Mouse (Mus musculus) MEL (cell line): ENCODE measurements around the gene Col4a2. TPM values are rescaled to one million over a fixed set of nuclear protein-coding genes. Genes with fewer than 3 reads are reported as not detected.

Source experiments
- DNase-seq: peaks from one replicate; pipeline ENCODE4 v3.0.0; 2011; ENCODE audit warnings: low read depth, low spot score
- H3K27ac ChIP-seq: 2 replicates; pipeline ENCODE4 v1.5.1; 2012; ENCODE audit warnings: low read depth, mild to moderate bottlenecking, control low read depth, low read length, moderate library complexity; ENCODE audit not compliant: control insufficient read depth
- H3K27me3 ChIP-seq, 2 experiments: fragments of 150-350 bp in 1 of 2; sonication (generic) in 1 of 2; 2 replicates each; pipeline ENCODE4 v1.6.1; 2012; ENCODE audit warnings: low read length in 2 of 2, mild to moderate bottlenecking in 2 of 2, improper control_type of control experiment in 1 of 2, moderate library complexity in 1 of 2; ENCODE audit not compliant: insufficient read depth in 2 of 2, control insufficient read depth in 1 of 2
- H3K36me3 ChIP-seq, 2 experiments: 2 replicates each; pipeline ENCODE4 v1.6.1; 2012 to 2014; ENCODE audit warnings: low read length in 2 of 2, improper control_type of control experiment in 1 of 2, inconsistent platforms in 1 of 2, mild to moderate bottlenecking in 1 of 2; ENCODE audit not compliant: insufficient read depth in 2 of 2, control insufficient read depth in 1 of 2
- H3K4me1 ChIP-seq, 2 experiments: fragments of 150-350 bp in 1 of 2; sonication (generic) in 1 of 2; 2 replicates each; pipeline ENCODE4 v1.6.1; 2012; ENCODE audit warnings: low read length in 2 of 2, improper control_type of control experiment in 1 of 2, mild to moderate bottlenecking in 1 of 2; ENCODE audit not compliant: insufficient read depth in 2 of 2, control insufficient read depth in 1 of 2
- H3K4me3 ChIP-seq, 2 experiments: fragments of 150-350 bp in 1 of 2; sonication (generic) in 1 of 2; 2 replicates each; pipeline ENCODE4 v1.5.1; 2012; ENCODE audit warnings: low read depth in 2 of 2, low read length in 2 of 2, mild to moderate bottlenecking in 2 of 2, moderate library complexity in 2 of 2, control low read depth in 1 of 2, improper control_type of control experiment in 1 of 2; ENCODE audit not compliant: control insufficient read depth in 1 of 2, insufficient read depth in 1 of 2
- H3K79me2 ChIP-seq: 2 replicates; pipeline ENCODE4 v1.6.1; 2012; ENCODE audit warnings: mild to moderate bottlenecking, low read length, moderate library complexity; ENCODE audit not compliant: control insufficient read depth, poor library complexity, insufficient read depth
- H3K9ac ChIP-seq: 2 replicates; pipeline ENCODE4 v1.6.1; 2012; ENCODE audit warnings: low read depth, mild to moderate bottlenecking, control low read depth, low read length, moderate library complexity; ENCODE audit not compliant: control insufficient read depth, poor library complexity, severe bottlenecking
- H3K9me3 ChIP-seq: fragments of 150-350 bp; sonication (generic); replicated peaks from 2 replicates; pipeline ENCODE4 v1.6.1; 2012; ENCODE audit warnings: mild to moderate bottlenecking, low read length, improper control_type of control experiment, moderate library complexity; ENCODE audit not compliant: insufficient read depth
- BHLHE40 ChIP-seq: IDR thresholded peaks from 2 replicates; pipeline ENCODE4 v1.6.1; 2012; ENCODE audit warnings: low read depth, mild to moderate bottlenecking, inconsistent platforms, low read length, improper control_type of control experiment, borderline replicate concordance
- CHD1 ChIP-seq: IDR thresholded peaks from 2 replicates; pipeline ENCODE4 v1.6.1; 2012; ENCODE audit warnings: low read depth, mild to moderate bottlenecking, inconsistent platforms, low read length, improper control_type of control experiment
- CHD2 ChIP-seq: IDR thresholded peaks from 2 replicates; pipeline ENCODE4 v1.6.1; 2011; ENCODE audit warnings: low read length, improper control_type of control experiment
- CTCF ChIP-seq, 3 experiments: IDR thresholded peaks in 2 of 3; conservative IDR thresholded peaks in 1 of 3; 2 replicates each; pipeline ENCODE4 v1.5.1; 2011 to 2012; ENCODE audit warnings: low read length in 3 of 3, low read depth in 2 of 3, mild to moderate bottlenecking in 2 of 3, improper control_type of control experiment in 1 of 3, inconsistent platforms in 1 of 3, mixed read lengths in 1 of 3, moderate library complexity in 1 of 3; ENCODE audit not compliant: control insufficient read depth in 1 of 3, insufficient read depth in 1 of 3, poor library complexity in 1 of 3, severe bottlenecking in 1 of 3
- E2F4 ChIP-seq: IDR thresholded peaks from 2 replicates; pipeline ENCODE4 v1.6.1; 2011; ENCODE audit warnings: low read depth, low read length, improper control_type of control experiment, borderline replicate concordance
- EP300 ChIP-seq, 2 experiments: IDR thresholded peaks; 2 replicates each; pipeline ENCODE4 v1.6.1; 2011; ENCODE audit warnings: improper control_type of control experiment in 2 of 2, low read length in 2 of 2, low read depth in 1 of 2, mild to moderate bottlenecking in 1 of 2
- GATA1 ChIP-seq: IDR thresholded peaks from 2 replicates; pipeline ENCODE4 v1.6.1; 2011; ENCODE audit warnings: low read depth, low read length, improper control_type of control experiment
- HCFC1 ChIP-seq: IDR thresholded peaks from 2 replicates; pipeline ENCODE4 v1.6.1; 2012; ENCODE audit warnings: low read depth, mild to moderate bottlenecking, inconsistent platforms, low read length, improper control_type of control experiment, moderate library complexity
- JUND ChIP-seq: IDR thresholded peaks from 2 replicates; pipeline ENCODE4 v1.6.1; 2011; ENCODE audit warnings: low read depth, mild to moderate bottlenecking, improper control_type of control experiment, low read length
- MAFK ChIP-seq: IDR thresholded peaks from 2 replicates; pipeline ENCODE4 v1.6.1; 2011; ENCODE audit warnings: low read depth, mild to moderate bottlenecking, low read length, improper control_type of control experiment, borderline replicate concordance
- MAZ ChIP-seq: IDR thresholded peaks from 2 replicates; pipeline ENCODE4 v1.6.1; 2012; ENCODE audit warnings: low read depth, mild to moderate bottlenecking, inconsistent platforms, low read length, improper control_type of control experiment
- MEF2A ChIP-seq: IDR thresholded peaks from 2 replicates; pipeline ENCODE4 v1.6.1; 2014; ENCODE audit warnings: low read depth, mild to moderate bottlenecking, inconsistent platforms, low read length, improper control_type of control experiment; ENCODE audit not compliant: poor library complexity, insufficient replicate concordance, severe bottlenecking; ENCODE audit errors: extremely low read depth
- MYB ChIP-seq: IDR thresholded peaks from 2 replicates; pipeline ENCODE4 v1.6.1; 2011; ENCODE audit warnings: mild to moderate bottlenecking, low read depth, low read length, improper control_type of control experiment
- MYC ChIP-seq: IDR thresholded peaks from 2 replicates; pipeline ENCODE4 v1.6.1; 2011; ENCODE audit warnings: low read depth, mild to moderate bottlenecking, low read length, improper control_type of control experiment, moderate library complexity
- POLR2A ChIP-seq, 2 experiments: IDR thresholded peaks; 2 replicates each; pipeline ENCODE4 v1.6.1; 2011 to 2012; ENCODE audit warnings: low read length in 2 of 2, mild to moderate bottlenecking in 2 of 2, control low read depth in 1 of 2, improper control_type of control experiment in 1 of 2, low read depth in 1 of 2, moderate library complexity in 1 of 2; ENCODE audit not compliant: control insufficient read depth in 1 of 2, insufficient read depth in 1 of 2, poor library complexity in 1 of 2
- POLR2AphosphoS5 ChIP-seq: IDR thresholded peaks from 2 replicates; pipeline ENCODE4 v1.6.1; 2012; ENCODE audit warnings: low read depth, borderline replicate concordance, mild to moderate bottlenecking, inconsistent platforms, low read length, moderate library complexity, mixed read lengths
- RAD21 ChIP-seq: IDR thresholded peaks from 2 replicates; pipeline ENCODE4 v1.6.1; 2011; ENCODE audit warnings: mild to moderate bottlenecking, low read depth, low read length, improper control_type of control experiment
- RCOR1 ChIP-seq: IDR thresholded peaks from 2 replicates; pipeline ENCODE4 v1.6.1; 2012; ENCODE audit warnings: low read depth, mild to moderate bottlenecking, inconsistent platforms, low read length, improper control_type of control experiment
- SIN3A ChIP-seq: IDR thresholded peaks from 2 replicates; pipeline ENCODE4 v1.6.1; 2012; ENCODE audit warnings: low read length, improper control_type of control experiment, inconsistent platforms
- SMC3 ChIP-seq: IDR thresholded peaks from 2 replicates; pipeline ENCODE4 v1.6.1; 2011; ENCODE audit warnings: low read depth, low read length, improper control_type of control experiment
- USF1 ChIP-seq: IDR thresholded peaks from 2 replicates; pipeline ENCODE4 v1.6.1; 2014; ENCODE audit warnings: low read depth, mild to moderate bottlenecking, inconsistent platforms, low read length, improper control_type of control experiment, moderate library complexity
- USF2 ChIP-seq, 2 experiments: IDR thresholded peaks; 2 replicates each; pipeline ENCODE4 v1.6.1; 2011 to 2012; ENCODE audit warnings: improper control_type of control experiment in 2 of 2, low read length in 2 of 2, borderline replicate concordance in 1 of 2, inconsistent platforms in 1 of 2, low read depth in 1 of 2, mild to moderate bottlenecking in 1 of 2; ENCODE audit not compliant: insufficient read depth in 1 of 2
- ZC3H11A ChIP-seq: IDR thresholded peaks from 2 replicates; pipeline ENCODE4 v1.6.1; 2012; ENCODE audit warnings: low read depth, mild to moderate bottlenecking, inconsistent platforms, low read length, improper control_type of control experiment
- ZKSCAN1 ChIP-seq: IDR thresholded peaks from 2 replicates; pipeline ENCODE4 v1.6.1; 2012; ENCODE audit warnings: low read depth, mild to moderate bottlenecking, inconsistent platforms, low read length, improper control_type of control experiment, moderate library complexity
- ZNF384 ChIP-seq: IDR thresholded peaks from 2 replicates; pipeline ENCODE4 v1.6.1; 2012; ENCODE audit warnings: low read depth, mild to moderate bottlenecking, inconsistent platforms, low read length, improper control_type of control experiment
- polyA plus RNA-seq, 2 experiments: library from polyadenylated mRNA; stranded (reverse) in 1 of 2; unstranded in 1 of 2; fragments of >175 nt in 1 of 2; fragments of >200 nt in 1 of 2; gene quantifications; 2 replicates each; pipeline versions ENCODE4 v1.2.1 to v1.2.4; 2012; ENCODE audit warnings: low replicate concordance in 2 of 2, low read depth in 1 of 2; ENCODE audit not compliant: insufficient read length in 2 of 2, insufficient read depth in 1 of 2, missing spikeins in 1 of 2
- total RNA-seq: library from RNA; depleted of rRNA; stranded (reverse); fragments of 300-350 nt; gene quantifications from 2 replicates; pipeline ENCODE4 v1.2.3, GENCODE M21; 2012

Gene Col4a2
- total and polyA plus RNA-seq, 3 experiments: 0.04 to 0.81 TPM; not detected in 1

- TF ChIP-seq RCOR1 (no peak), MYC (no peak), CHD2 (no peak), MYB (no peak), POLR2AphosphoS5 (no peak)
Measured at GRCm38 (mm10) chr8:11423091-11423490, 110.5 kb downstream of the Col4a2 start (continued).

- TF ChIP-seq USF1 (no peak), USF2 (IDR thresholded peaks at IDR 0.05; ENCODE audit: borderline replicate concordance in 1 of 2, insufficient read depth in 1 of 2, low read depth in 1 of 2, low read length in 2 of 2) (no peak), GATA1 (no peak), ZKSCAN1 (no peak), CTCF (IDR thresholded peaks at IDR 0.05 in 2 of 3, conservative IDR thresholded peaks at IDR 0.05 in 1 of 3; ENCODE audit: control insufficient read depth in 1 of 3, insufficient read depth in 1 of 3, low read depth in 2 of 3, low read length in 3 of 3, poor library complexity in 1 of 3, severe bottlenecking in 1 of 3) (peak; percentile 90 to 97 (median 94)), HCFC1 (no peak), JUND (no peak), MAZ (no peak), SIN3A (peak; percentile 32; the same call in 1 of the 2 replicates), BHLHE40 (0 out of 2 replicates have a peak, but pooled peaks have one; percentile 9), RAD21 (peak; percentile 94), CHD1 (no peak), POLR2A (IDR thresholded peaks at IDR 0.05; ENCODE audit: control insufficient read depth in 1 of 2, insufficient read depth in 1 of 2, low read depth in 1 of 2, low read length in 2 of 2, poor library complexity in 1 of 2) (no peak), MAFK (no peak), SMC3 (peak; percentile 88), E2F4 (no peak), ZNF384 (no peak), MEF2A (no peak), EP300 (IDR thresholded peaks at IDR 0.05; ENCODE audit: low read depth in 1 of 2, low read length in 2 of 2) (no peak), ZC3H11A (peak; percentile 84)
- Histone ChIP-seq H3K9me3 (no peaks in the 10 kb centered on the region), H3K36me3 (no peaks in the 10 kb centered on the region), H3K79me2 (no peaks in the 10 kb centered on the region), H3K4me3 (no peak overlapping the region), H3K4me1 (no peaks in the 10 kb centered on the region), H3K27me3 (peaks cover 0 to 4% of the 10 kb centered on the region in 2 experiments; a peak in 2 of 4 replicates), H3K9ac (no peak overlapping the region), H3K27ac (no peak overlapping the region)
- peak; percentile 76 for DNase-seq
Measured at GRCm38 (mm10) chr8:11430688-11431087, 118.1 kb downstream of the Col4a2 start.
